ENCODE assay signal across 17 mouse cellular contexts in genomic region chr11:51595459-51596083, GRCm38 (mm10).
"Had no signal": no experiment of that assay in that cellular context is flagged by ENCODE, and none has a peak within 500 bp of the region (broad histone marks: within the 10 kb centered on the region; RNA-seq: fewer than 3 reads in every experiment).

No protein-coding gene starts in this region.

- H3K4me1 ChIP-seq: limb, embryonic 12.5 days; limb, embryonic 15.5 days; midbrain, embryonic 10.5 days; neural tube, embryonic 13.5 days had no signal

- H3K9me3 ChIP-seq: limb, embryonic 12.5 days; limb, embryonic 15.5 days; liver, embryonic 15.5 days; megakaryocyte, embryonic 14.5 days; midbrain, embryonic 10.5 days; midbrain, embryonic 13.5 days; neural tube, embryonic 13.5 days; stomach, embryonic 15.5 days had no signal

- H3K27me3 ChIP-seq: limb, embryonic 12.5 days; limb, embryonic 15.5 days; liver, embryonic 15.5 days; megakaryocyte, embryonic 14.5 days; midbrain, embryonic 13.5 days; neural tube, embryonic 13.5 days; stomach, embryonic 15.5 days had no signal

- H3K9ac ChIP-seq: limb, embryonic 12.5 days; limb, embryonic 15.5 days; liver, embryonic 15.5 days; midbrain, embryonic 13.5 days; neural tube, embryonic 13.5 days; stomach, embryonic 15.5 days had no signal

- DNase-seq: kidney, adult 18-20 months; kidney, adult 9 months; kidney, postnatal 14 days; kidney, postnatal 4 days; left cerebral cortex, postnatal 4 days; lung, adult 2 months; thymus, postnatal 36 days had no signal

- H3K4me3 ChIP-seq: limb, embryonic 12.5 days; limb, embryonic 15.5 days; liver, embryonic 15.5 days; megakaryocyte, embryonic 14.5 days; midbrain, embryonic 10.5 days; midbrain, embryonic 13.5 days; myocyte; neural tube, embryonic 13.5 days; stomach, embryonic 15.5 days had no signal

- H3K27ac ChIP-seq: limb, embryonic 12.5 days; limb, embryonic 15.5 days; midbrain, embryonic 10.5 days; midbrain, embryonic 13.5 days; neural tube, embryonic 13.5 days; stomach, embryonic 15.5 days had no signal

- H3K4me2 ChIP-seq: limb, embryonic 12.5 days; limb, embryonic 15.5 days; liver, embryonic 15.5 days; midbrain, embryonic 13.5 days; neural tube, embryonic 13.5 days; stomach, embryonic 15.5 days had no signal

- ATAC-seq: midbrain, embryonic 13.5 days; midbrain, embryonic 16.5 days had no signal
